Mouse (Mus musculus) brain, adult 2 months (tissue): ENCODE results near the gene Ttll3.

Experiments used
- DNase-seq: peaks from one replicate; pipeline ENCODE4 v3.0.0; 2011; ENCODE audit warnings: low read depth, low spot score

The Ttll3 gene

GRCm38 (mm10) chr6:113377496-113378385 lies 11.3 kb upstream of the Ttll3 start, which contains the start of the genes Tada3 and Arpc4:
TSS of gene Tada3 (minus strand) at chr6:113377883.
TSS of gene Arpc4 (plus strand) at chr6:113378115.
- peak; percentile 98 for DNase-seq

GRCm38 (mm10) chr6:113379246-113379645 lies 9.8 kb upstream of the Ttll3 start:
- peak; percentile 26 for DNase-seq

- DNase-seq: no peak
These were observed 8.6 kb upstream of the Ttll3 start for GRCm38 (mm10) chr6:113380480-113380879.

GRCm38 (mm10) chr6:113384351-113384927 lies 4.6 kb upstream of the Ttll3 start:
- peak; percentile 67 for DNase-seq

- DNase-seq: no peak
These were observed 3.8 kb upstream of the Ttll3 start for GRCm38 (mm10) chr6:113385160-113385714.

GRCm38 (mm10) chr6:113386025-113386424 lies 3.0 kb upstream of the Ttll3 start:
- DNase-seq: no peak

- DNase-seq: no peak
These were observed 1.7 kb downstream of the Ttll3 start for GRCm38 (mm10) chr6:113390715-113391114.

GRCm38 (mm10) chr6:113392015-113392386 lies 2.9 kb downstream of the Ttll3 start:
- DNase-seq: no peak

- peak; percentile 60 for DNase-seq
These were observed 3.5 kb downstream of the Ttll3 start for GRCm38 (mm10) chr6:113392387-113393071.

- no peak for DNase-seq
These were observed 4.9 kb downstream of the Ttll3 start for GRCm38 (mm10) chr6:113393951-113394350.

- no peak for DNase-seq
These were observed 5.8 kb downstream of the Ttll3 start for GRCm38 (mm10) chr6:113394811-113395210.

GRCm38 (mm10) chr6:113395501-113395900 lies 6.4 kb downstream of the Ttll3 start:
- no peak for DNase-seq

GRCm38 (mm10) chr6:113396270-113397030 lies 7.4 kb downstream of the Ttll3 start:
- DNase-seq: no peak

GRCm38 (mm10) chr6:113402094-113402493 lies 13.0 kb downstream of the Ttll3 start:
- DNase-seq: peak; percentile 81

- DNase-seq: peak; percentile 35
These were observed 15.8 kb downstream of the Ttll3 start for GRCm38 (mm10) chr6:113404649-113405448.

- peak; percentile 81 for DNase-seq
These were observed 16.4 kb downstream of the Ttll3 start for GRCm38 (mm10) chr6:113405483-113405882.

GRCm38 (mm10) chr6:113406683-113407082 lies 17.6 kb downstream of the Ttll3 start:
- no peak for DNase-seq

- no peak for DNase-seq
These were observed 20.9 kb downstream of the Ttll3 start for GRCm38 (mm10) chr6:113410001-113410400.

- DNase-seq: peak; percentile 17
These were observed 27.4 kb downstream of the Ttll3 start for GRCm38 (mm10) chr6:113416416-113416815.

GRCm38 (mm10) chr6:113418441-113419198 lies 29.6 kb downstream of the Ttll3 start:
- peak; percentile 32 for DNase-seq
